Mouse (Mus musculus): ENCODE results near the gene Haus6. TPM values are rescaled to one million over a fixed set of nuclear protein-coding genes. Genes with fewer than 3 reads are reported as not detected.

The Haus6 gene
- total and polyA plus RNA-seq, 3 experiments, result 23.4 to 35.9 (median 26.3) TPM

GRCm38 (mm10) chr4:86529161-86529560 lies 82.7 kb downstream of the Haus6 start:
- Histone ChIP-seq H3K9me3 (replicated peaks; ENCODE audit: low read length) (no peaks in the 10 kb centered on the region), H3K9ac (ENCODE audit: insufficient read depth, low read depth) (no peak overlapping the region), H3K79me2 (replicated peaks; ENCODE audit: control insufficient read depth, extremely low read depth, insufficient read depth, poor library complexity, severe bottlenecking) (no peaks in the 10 kb centered on the region), H3K4me1 (ENCODE audit: control insufficient read depth in 1 of 2, insufficient read depth in 2 of 2) (no peaks in the 10 kb centered on the region), H3K27ac (ENCODE audit: insufficient read depth, low read depth) (no peak overlapping the region), H3K36me3 (replicated peaks in 1 of 2; ENCODE audit: control insufficient read depth in 1 of 2, insufficient read depth in 1 of 2, low read length in 1 of 2) (no peaks in the 10 kb centered on the region), H3K4me2 (ENCODE audit: insufficient read depth, low read depth, poor library complexity, severe bottlenecking) (no peak overlapping the region), H3K27me3 (replicated peaks) (no peaks in the 10 kb centered on the region), H3K4me3 (replicated peaks in 1 of 3; ENCODE audit: low read depth in 2 of 3, low read length in 2 of 3, poor library complexity in 1 of 3) (no peak overlapping the region)
- TF ChIP-seq RAD21 (IDR thresholded peaks at IDR 0.05; ENCODE audit: low read depth, low read length) (no peak), MYC (IDR thresholded peaks at IDR 0.05; ENCODE audit: low read depth, low read length) (no peak), ZKSCAN1 (IDR thresholded peaks at IDR 0.05; ENCODE audit: borderline replicate concordance, low read depth, low read length) (no peak), EP300 (IDR thresholded peaks at IDR 0.05; ENCODE audit: low read length) (no peak), ELF1 (IDR thresholded peaks at IDR 0.05; ENCODE audit: low read depth, low read length) (no peak), CHD2 (IDR thresholded peaks at IDR 0.05; ENCODE audit: low read length) (no peak), MXI1 (IDR thresholded peaks at IDR 0.05; ENCODE audit: low read depth, low read length) (no peak), POLR2A (IDR thresholded peaks at IDR 0.05; ENCODE audit: low read depth, low read length) (no peak), MAZ (IDR thresholded peaks at IDR 0.05; ENCODE audit: low read depth, low read length) (no peak)
- dilution Hi-C loops (cut with MboI; ENCODE audit: extremely low pct_ligation_motif_present, extremely low pct_unique_long_range_greater_than_20kb, low sequenced_read_pairs), result no loop called here
- no peak for DNase-seq (ENCODE audit: extremely low read depth)
- in situ Hi-C loops (cut with MboI; ENCODE audit: low pct_ligation_motif_present, low pct_unique_long_range_greater_than_20kb, low sequenced_read_pairs), result loop anchor here (25.0 kb wide), 1 partner anchor 692 kb away; no protein-coding TSS in a partner anchor

Other genes starting within 250 kb of the Haus6 start
- gene Saxo1, start 53.7 kb downstream of the Haus6 start, total RNA-seq (2012; rRNA removed), result not detected in 2 replicates
- not detected in 2 replicates for gene Saxo1, start 53.7 kb downstream of the Haus6 start, total RNA-seq (2014; rRNA removed)
- gene Saxo1, start 53.7 kb downstream of the Haus6 start, polyA plus RNA-seq (2012; ENCODE audit: insufficient read length, low read depth), result not detected in 2 replicates
- 12.3 and 13.6 TPM in 2 replicates for gene Rraga, start 36.4 kb downstream of the Haus6 start, total RNA-seq (2012; rRNA removed)
- 29.3 and 38.3 TPM in 2 replicates for gene Rraga, start 36.4 kb downstream of the Haus6 start, total RNA-seq (2014; rRNA removed)
- gene Rraga, start 36.4 kb downstream of the Haus6 start, polyA plus RNA-seq (2012; ENCODE audit: insufficient read length, low read depth), result 87.3 and 96.2 TPM in 2 replicates
- 28.9 and 44.9 TPM in 2 replicates for gene Plin2, start 58.0 kb upstream of the Haus6 start, total RNA-seq (2012; rRNA removed)
- gene Plin2, start 58.0 kb upstream of the Haus6 start, total RNA-seq (2014; rRNA removed), result 13.4 and 13.6 TPM in 2 replicates
- 22.9 and 25.6 TPM in 2 replicates for gene Plin2, start 58.0 kb upstream of the Haus6 start, polyA plus RNA-seq (2012; ENCODE audit: insufficient read length, low read depth)
- gene Dennd4c, start 136.5 kb upstream of the Haus6 start, total RNA-seq (2012; rRNA removed), result 4.2 and 4.4 TPM in 2 replicates
- 4.0 and 4.9 TPM in 2 replicates for gene Dennd4c, start 136.5 kb upstream of the Haus6 start, total RNA-seq (2014; rRNA removed)
- 3.5 and 4.6 TPM in 2 replicates for gene Dennd4c, start 136.5 kb upstream of the Haus6 start, polyA plus RNA-seq (2012; ENCODE audit: insufficient read length, low read depth)
- gene Rps6, start 245.4 kb upstream of the Haus6 start, total RNA-seq (2012; rRNA removed), result 3,137 and 3,171 TPM in 2 replicates
- gene Rps6, start 245.4 kb upstream of the Haus6 start, total RNA-seq (2014; rRNA removed), result 3,620 and 3,826 TPM in 2 replicates
- 1,709 and 2,128 TPM in 2 replicates for gene Rps6, start 245.4 kb upstream of the Haus6 start, polyA plus RNA-seq (2012; ENCODE audit: insufficient read length, low read depth)

Data from CH12.LX (cell line).